Mouse (Mus musculus) CH12.LX (cell line): ENCODE results near the gene Rabl3. TPM values are rescaled to one million over a fixed set of nuclear protein-coding genes. Genes with fewer than 3 reads are reported as not detected.

ENCODE experiments used
- DNase-seq: peaks from one replicate; pipeline ENCODE4 v3.0.0-alpha.2; 2013; ENCODE audit errors: extremely low read depth
- H3K27ac ChIP-seq: 2 replicates; pipeline ENCODE4 v1.5.1; 2012; ENCODE audit warnings: low read depth, mild to moderate bottlenecking, control low read depth, moderate library complexity; ENCODE audit not compliant: insufficient read depth
- H3K27me3 ChIP-seq: replicated peaks from 2 replicates; pipeline ENCODE3; 2012; ENCODE audit warnings: inconsistent platforms
- H3K36me3 ChIP-seq, 2 experiments: replicated peaks in 1 of 2; 2 replicates each; pipeline versions ENCODE3 to v1.6.1; 2012; ENCODE audit warnings: inconsistent platforms in 1 of 2, low read length in 1 of 2, mild to moderate bottlenecking in 1 of 2, mixed read lengths in 1 of 2, moderate library complexity in 1 of 2; ENCODE audit not compliant: control insufficient read depth in 1 of 2, insufficient read depth in 1 of 2
- H3K4me1 ChIP-seq, 2 experiments: 2 replicates each; pipeline ENCODE4 v1.6.1; 2012; ENCODE audit warnings: inconsistent platforms in 1 of 2, moderate library complexity in 1 of 2; ENCODE audit not compliant: insufficient read depth in 2 of 2, control insufficient read depth in 1 of 2
- H3K4me2 ChIP-seq: 2 replicates; pipeline ENCODE4 v1.6.1; 2012; ENCODE audit warnings: low read depth, mild to moderate bottlenecking, control low read depth; ENCODE audit not compliant: poor library complexity, insufficient read depth, severe bottlenecking
- H3K4me3 ChIP-seq, 3 experiments: fragments of 150-350 bp in 1 of 3; sonication (generic) in 1 of 3; replicated peaks in 1 of 3; 2 replicates each; pipeline versions ENCODE3 to v1.5.1; 2011 to 2012; ENCODE audit warnings: low read depth in 2 of 3, low read length in 2 of 3, mild to moderate bottlenecking in 2 of 3, moderate library complexity in 2 of 3, control low read depth in 1 of 3, improper control_type of control experiment in 1 of 3, inconsistent platforms in 1 of 3, mixed read lengths in 1 of 3; ENCODE audit not compliant: poor library complexity in 1 of 3
- H3K79me2 ChIP-seq: replicated peaks from 2 replicates; pipeline ENCODE4 v1.6.1; 2012; ENCODE audit warnings: mild to moderate bottlenecking, moderate library complexity; ENCODE audit not compliant: control insufficient read depth, poor library complexity, insufficient read depth, severe bottlenecking; ENCODE audit errors: extremely low read depth
- H3K9ac ChIP-seq: 2 replicates; pipeline ENCODE4 v1.6.1; 2012; ENCODE audit warnings: low read depth, mild to moderate bottlenecking, control low read depth, moderate library complexity; ENCODE audit not compliant: insufficient read depth
- H3K9me3 ChIP-seq: replicated peaks from 2 replicates; pipeline ENCODE3; 2012; ENCODE audit warnings: low read length, inconsistent platforms, mixed read lengths
- BHLHE40 ChIP-seq: IDR thresholded peaks from 2 replicates; pipeline ENCODE4 v1.6.1; 2011; ENCODE audit warnings: mild to moderate bottlenecking, low read depth, low read length, improper control_type of control experiment
- CHD1 ChIP-seq: IDR thresholded peaks from 2 replicates; pipeline ENCODE4 v1.6.1; 2012; ENCODE audit warnings: low read depth, low read length, improper control_type of control experiment, inconsistent platforms
- CHD2 ChIP-seq: IDR thresholded peaks from 2 replicates; pipeline ENCODE4 v1.6.1; 2011; ENCODE audit warnings: low read length, improper control_type of control experiment
- CTCF ChIP-seq, 2 experiments: IDR thresholded peaks in 1 of 2; conservative IDR thresholded peaks in 1 of 2; 2 replicates each; pipeline ENCODE4 v1.5.1; 2011 to 2012; ENCODE audit warnings: low read depth in 2 of 2, low read length in 2 of 2, improper control_type of control experiment in 1 of 2, inconsistent platforms in 1 of 2, mild to moderate bottlenecking in 1 of 2, moderate library complexity in 1 of 2
- E2F4 ChIP-seq: IDR thresholded peaks from 2 replicates; pipeline ENCODE4 v1.6.1; 2011; ENCODE audit warnings: low read depth, low read length, improper control_type of control experiment; ENCODE audit not compliant: insufficient replicate concordance
- ELF1 ChIP-seq: IDR thresholded peaks from 2 replicates; pipeline ENCODE4 v1.6.1; 2014; ENCODE audit warnings: low read depth, mild to moderate bottlenecking, inconsistent platforms, low read length, improper control_type of control experiment
- EP300 ChIP-seq: IDR thresholded peaks from 2 replicates; pipeline ENCODE4 v1.6.1; 2011; ENCODE audit warnings: low read length, improper control_type of control experiment
- ETS1 ChIP-seq: conservative IDR thresholded peaks from 2 replicates; pipeline ENCODE4 v1.6.1; 2012; ENCODE audit warnings: low read depth, mild to moderate bottlenecking, inconsistent platforms, low read length, improper control_type of control experiment, moderate library complexity
- GABPA ChIP-seq: IDR thresholded peaks from 2 replicates; pipeline ENCODE4 v1.6.1; 2012; ENCODE audit warnings: low read depth, low read length, improper control_type of control experiment, inconsistent platforms; ENCODE audit not compliant: insufficient replicate concordance
- HCFC1 ChIP-seq: IDR thresholded peaks from 2 replicates; pipeline ENCODE4 v1.6.1; 2012; ENCODE audit warnings: low read depth, mild to moderate bottlenecking, inconsistent platforms, low read length, improper control_type of control experiment
- IRF4 ChIP-seq: IDR thresholded peaks from 2 replicates; pipeline ENCODE4 v1.6.1; 2014; ENCODE audit warnings: low read depth, mild to moderate bottlenecking, inconsistent platforms, low read length, improper control_type of control experiment
- JUN ChIP-seq: IDR thresholded peaks from 2 replicates; pipeline ENCODE4 v1.6.1; 2011; ENCODE audit warnings: low read depth, mild to moderate bottlenecking, low read length, improper control_type of control experiment, moderate library complexity; ENCODE audit not compliant: insufficient read depth
- JUND ChIP-seq: conservative IDR thresholded peaks from 2 replicates; pipeline ENCODE4 v1.6.1; 2011; ENCODE audit warnings: low read depth, low read length, improper control_type of control experiment
- KAT2A ChIP-seq: IDR thresholded peaks from 2 replicates; pipeline ENCODE4 v1.6.1; 2012; ENCODE audit warnings: low read length, improper control_type of control experiment, inconsistent platforms; ENCODE audit not compliant: insufficient replicate concordance
- MAFK ChIP-seq: IDR thresholded peaks from 2 replicates; pipeline ENCODE4 v1.6.1; 2011; ENCODE audit warnings: low read length, improper control_type of control experiment; ENCODE audit not compliant: insufficient replicate concordance
- MAX ChIP-seq: IDR thresholded peaks from 2 replicates; pipeline ENCODE4 v1.6.1; 2011; ENCODE audit warnings: low read length, improper control_type of control experiment
- MAZ ChIP-seq: IDR thresholded peaks from 2 replicates; pipeline ENCODE4 v1.6.1; 2012; ENCODE audit warnings: low read depth, mild to moderate bottlenecking, inconsistent platforms, low read length, improper control_type of control experiment, moderate library complexity
- MXI1 ChIP-seq: IDR thresholded peaks from 2 replicates; pipeline ENCODE4 v1.6.1; 2011; ENCODE audit warnings: mild to moderate bottlenecking, low read depth, low read length, improper control_type of control experiment
- MYC ChIP-seq: IDR thresholded peaks from 2 replicates; pipeline ENCODE4 v1.6.1; 2011; ENCODE audit warnings: low read depth, mild to moderate bottlenecking, improper control_type of control experiment, low read length
- NRF1 ChIP-seq: IDR thresholded peaks from 2 replicates; pipeline ENCODE4 v1.6.1; 2014; ENCODE audit warnings: low read depth, mild to moderate bottlenecking, inconsistent platforms, low read length, improper control_type of control experiment, moderate library complexity
- PAX5 ChIP-seq: IDR thresholded peaks from 2 replicates; pipeline ENCODE4 v1.6.1; 2012; ENCODE audit warnings: low read length, inconsistent platforms, mixed read lengths
- POLR2A ChIP-seq: IDR thresholded peaks from 2 replicates; pipeline ENCODE4 v1.6.1; 2011; ENCODE audit warnings: low read depth, mild to moderate bottlenecking, improper control_type of control experiment, low read length
- POLR2AphosphoS2 ChIP-seq: IDR thresholded peaks from 2 replicates; pipeline ENCODE4 v1.6.1; 2011; ENCODE audit warnings: low read depth, low read length, improper control_type of control experiment
- RAD21 ChIP-seq: IDR thresholded peaks from 2 replicates; pipeline ENCODE4 v1.6.1; 2011; ENCODE audit warnings: low read depth, mild to moderate bottlenecking, low read length, improper control_type of control experiment, moderate library complexity
- RCOR1 ChIP-seq: conservative IDR thresholded peaks from 2 replicates; pipeline ENCODE4 v1.6.1; 2012; ENCODE audit warnings: low read depth, mild to moderate bottlenecking, inconsistent platforms, low read length, improper control_type of control experiment
- SIN3A ChIP-seq: IDR thresholded peaks from 2 replicates; pipeline ENCODE4 v1.6.1; 2012; ENCODE audit warnings: low read length, improper control_type of control experiment, inconsistent platforms
- SMC3 ChIP-seq: IDR thresholded peaks from 2 replicates; pipeline ENCODE4 v1.6.1; 2011; ENCODE audit warnings: low read depth, low read length, improper control_type of control experiment
- TBP ChIP-seq: conservative IDR thresholded peaks from 2 replicates; pipeline ENCODE4 v1.6.1; 2011; ENCODE audit warnings: low read depth, low read length, improper control_type of control experiment
- TCF12 ChIP-seq: IDR thresholded peaks from 2 replicates; pipeline ENCODE4 v1.6.1; 2014; ENCODE audit warnings: low read depth, mild to moderate bottlenecking, inconsistent platforms, low read length, improper control_type of control experiment
- UBTF ChIP-seq: IDR thresholded peaks from 2 replicates; pipeline ENCODE4 v1.6.1; 2012; ENCODE audit warnings: low read depth, mild to moderate bottlenecking, inconsistent platforms, low read length, improper control_type of control experiment, moderate library complexity
- USF1 ChIP-seq: IDR thresholded peaks from 2 replicates; pipeline ENCODE4 v1.6.1; 2014; ENCODE audit warnings: low read depth, mild to moderate bottlenecking, inconsistent platforms, low read length, improper control_type of control experiment
- USF2 ChIP-seq: conservative IDR thresholded peaks from 2 replicates; pipeline ENCODE4 v1.6.1; 2011; ENCODE audit warnings: low read depth, low read length, improper control_type of control experiment
- ZC3H11A ChIP-seq: IDR thresholded peaks from 2 replicates; pipeline ENCODE4 v1.6.1; 2012; ENCODE audit warnings: low read depth, mild to moderate bottlenecking, inconsistent platforms, low read length, improper control_type of control experiment
- ZKSCAN1 ChIP-seq: IDR thresholded peaks from 2 replicates; pipeline ENCODE4 v1.6.1; 2012; ENCODE audit warnings: low read depth, inconsistent platforms, low read length, improper control_type of control experiment, borderline replicate concordance
- ZMIZ1 ChIP-seq: IDR thresholded peaks from 2 replicates; pipeline ENCODE4 v1.6.1; 2012; ENCODE audit warnings: low read depth, mild to moderate bottlenecking, inconsistent platforms, low read length, improper control_type of control experiment
- ZNF384 ChIP-seq: IDR thresholded peaks from 2 replicates; pipeline ENCODE4 v1.6.1; 2012; ENCODE audit warnings: low read depth, low read length, improper control_type of control experiment, inconsistent platforms
- dilution Hi-C: fragments of 300-500 bp; cut with MboI; formaldehyde crosslinking; loops from 2 replicates; pipeline ENCODE4 v1.14.3; 2020; ENCODE audit warnings: low sequenced_read_pairs; ENCODE audit not compliant: extremely low pct_unique_long_range_greater_than_20kb, extremely low pct_ligation_motif_present
- in situ Hi-C: fragments of 300-500 bp; cut with MboI; formaldehyde crosslinking; loops from 3 replicates; pipeline ENCODE4 v1.14.3; 2019; ENCODE audit warnings: low sequenced_read_pairs, low pct_ligation_motif_present, low pct_unique_long_range_greater_than_20kb, mixed read lengths
- polyA plus RNA-seq: library from polyadenylated mRNA; unstranded; fragments of >175 nt; gene quantifications from 2 replicates; pipeline ENCODE4 v1.2.1, GENCODE M21; 2012; ENCODE audit warnings: low read depth; ENCODE audit not compliant: insufficient read length
- total RNA-seq, 2 experiments: library from RNA; depleted of rRNA; stranded (reverse); fragments of 300-350 nt in 1 of 2; fragments of >200 nt in 1 of 2; gene quantifications; 2 replicates each; pipeline ENCODE4 v1.2.3; 2012 to 2014

The Rabl3 gene
- total and polyA plus RNA-seq, 3 experiments: 12.3 to 36.8 (median 19.8) TPM

DNA sequence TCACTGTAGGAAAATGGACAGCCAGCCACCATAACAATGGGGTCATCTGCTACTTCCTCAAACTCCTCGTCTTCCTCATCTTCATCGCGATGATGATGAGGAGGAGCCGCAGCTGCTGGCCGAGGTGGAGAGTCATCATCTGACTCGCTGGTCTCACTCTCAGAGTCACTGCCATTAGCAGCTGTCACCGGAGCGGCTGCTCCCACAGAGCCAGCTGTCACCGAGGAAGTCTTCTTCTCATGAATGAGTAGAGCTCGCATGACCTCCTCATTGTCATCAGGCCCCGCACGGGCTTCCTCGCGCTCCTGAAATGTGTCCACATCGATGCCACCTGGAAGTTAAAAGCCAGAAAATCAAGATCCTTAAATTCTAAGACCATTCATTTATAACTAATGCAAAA lies 28.2 kb upstream of the Rabl3 start (continued):
- TF ChIP-seq POLR2A (peak; percentile 37; the same call in 1 of the 2 replicates), UBTF (no peak), ZKSCAN1 (no peak), RCOR1 (no peak), BHLHE40 (peak; percentile 22; the same call in 1 of the 2 replicates), MAX (no peak)
- TF ChIP-seq, all 38 proteins: peak for 7

GRCm38 (mm10) chr16:37514644-37515043 lies 25.0 kb upstream of the Rabl3 start:
- dilution Hi-C loops: no loop called here
- H3K36me3 ChIP-seq: peaks cover 32 to 93% of the 10 kb centered on the region in 2 experiments
- TF ChIP-seq KAT2A (no peak), ETS1 (no peak), ELF1 (no peak), GABPA (no peak), ZMIZ1 (no peak; the same call in 1 of the 2 replicates), MAZ (peak; percentile 30; the same call in 1 of the 2 replicates), TCF12 (peak; percentile 51; the same call in 1 of the 2 replicates), USF1 (peak; percentile 25), MAX (0 out of 2 replicates have a peak, but pooled peaks have one; percentile 21), MXI1 (0 out of 2 replicates have a peak, but pooled peaks have one; percentile 27), POLR2AphosphoS2 (no peak), RCOR1 (no peak), JUND (no peak), EP300 (no peak), JUN (no peak), RAD21 (peak; percentile 18), CHD1 (peak; percentile 76), UBTF (no peak), SMC3 (peak; percentile 3; the same call in 1 of the 2 replicates), MYC (no peak), HCFC1 (no peak; the same call in 1 of the 2 replicates), NRF1 (no peak), POLR2A (no peak), E2F4 (no peak), CHD2 (0 out of 2 replicates have a peak, but pooled peaks have one; percentile 21), CTCF (conservative IDR thresholded peaks at IDR 0.05 in 1 of 2, IDR thresholded peaks at IDR 0.05 in 1 of 2; ENCODE audit: low read depth in 2 of 2, low read length in 2 of 2) (peak in 1 of 2 experiments; percentile 50; a peak in 2 of 4 replicates), ZC3H11A (no peak), ZNF384 (no peak), SIN3A (peak; percentile 47; the same call in 1 of the 2 replicates), PAX5 (no peak), ZKSCAN1 (no peak), USF2 (no peak), IRF4 (peak; percentile 67; the same call in 1 of the 2 replicates), MAFK (no peak), TBP (0 out of 2 replicates have a peak, but pooled peaks have one; percentile 61)

More at GRCm38 (mm10) chr16:37514644-37515043, 25.0 kb upstream of the Rabl3 start:
- Histone ChIP-seq H3K27me3 (no peaks in the 10 kb centered on the region), H3K27ac (no peak overlapping the region; the same call in 1 of the 2 replicates), H3K4me1 (peaks cover 1 to 12% of the 10 kb centered on the region in 2 experiments; a peak in 2 of 4 replicates), H3K4me3 (peak overlapping the region; percentile 7 to 52 (median 31)), H3K9me3 (no peaks in the 10 kb centered on the region), H3K79me2 (peaks cover 32% of the 10 kb centered on the region), H3K4me2 (peak overlapping the region; percentile 7; the same call in 1 of the 2 replicates), H3K9ac (peak overlapping the region; percentile 95; the same call in 1 of the 2 replicates)
- in situ Hi-C loops: no loop called here
- no peak for DNase-seq
